Mouse (Mus musculus) neural tube, embryonic 11.5 days (tissue): ENCODE measurements around the gene Glmp. TPM values are rescaled to one million over a fixed set of nuclear protein-coding genes. Genes with fewer than 3 reads are reported as not detected.
"Not testable (repeated sequence)": the region's sequence is repeated elsewhere in the genome, so short reads cannot be mapped to it uniquely, and the experiment has no call there.

Source experiments
- ATAC-seq: fragments of 200-750 bp; cut with Nextera tagmentation; 2 replicates; pipeline ENCODE4 v1.8.0; 2017; ENCODE audit warnings: moderate number of reproducible peaks, mild to moderate bottlenecking, moderate TSS enrichment, moderate library complexity; ENCODE audit not compliant: insufficient read depth, low FRiP score, low TSS enrichment
- DNase-seq: peaks from one replicate; pipeline ENCODE4 v3.0.0-alpha.2; 2015; ENCODE audit warnings: low spot score
- H3K27ac ChIP-seq: fragments of 300-500 bp; sonication (generic); 2 replicates; pipeline ENCODE4 v1.5.1; 2014; ENCODE audit warnings: low read depth, mild to moderate bottlenecking, low read length
- H3K27me3 ChIP-seq: fragments of 300-500 bp; sonication (generic); 2 replicates; pipeline ENCODE4 v1.6.1; 2014; ENCODE audit warnings: mild to moderate bottlenecking, low read length, mixed read lengths; ENCODE audit not compliant: control insufficient read depth, insufficient read depth
- H3K36me3 ChIP-seq: fragments of 300-500 bp; sonication (generic); 2 replicates; pipeline ENCODE4 v1.6.1; 2014; ENCODE audit warnings: mild to moderate bottlenecking, low read length, moderate library complexity, mixed read lengths; ENCODE audit not compliant: control insufficient read depth, insufficient read depth
- H3K4me1 ChIP-seq: fragments of 300-500 bp; sonication (generic); 2 replicates; pipeline ENCODE4 v1.6.1; 2014; ENCODE audit warnings: low read length, mixed read lengths; ENCODE audit not compliant: control insufficient read depth, insufficient read depth
- H3K4me2 ChIP-seq: fragments of 300-500 bp; sonication (generic); 2 replicates; pipeline ENCODE4 v1.6.1; 2014; ENCODE audit warnings: low read depth, mild to moderate bottlenecking, moderate library complexity
- H3K4me3 ChIP-seq: fragments of 300-500 bp; sonication (generic); 2 replicates; pipeline ENCODE4 v1.5.1; 2014; ENCODE audit warnings: low read depth, low read length
- H3K9ac ChIP-seq: fragments of 300-500 bp; sonication (generic); 2 replicates; pipeline ENCODE4 v1.6.1; 2014; ENCODE audit warnings: mild to moderate bottlenecking, low read length
- H3K9me3 ChIP-seq: fragments of 300-500 bp; sonication (generic); 2 replicates; pipeline ENCODE4 v1.6.1; 2016; ENCODE audit warnings: low read length; ENCODE audit not compliant: control insufficient read depth
- WGBS: fragments of 180-500 bp; shearing (Covaris S2); extraction: QIAGEN DNeasy Blood & Tissue Kit; methylation state at CpG from one replicate; pipeline ENCODE4 v1.1.7; 2014; 5-methylcytosine and 5-hydroxymethylcytosine counted together
- polyA plus RNA-seq: library from polyadenylated mRNA; unstranded; fragments of >200 nt; fragmentation: Nextera tagmentation; extraction: Ambion mirVana; gene quantifications from 2 replicates; pipeline ENCODE4 v1.2.1, GENCODE M21; 2014

Glmp gene
- 70.5 and 84.5 TPM in 2 replicates for polyA plus RNA-seq

GRCm38 (mm10) chr3:88324951-88325405 is at the start of gene Glmp:
TSS of gene Glmp (plus strand) at chr3:88325023.
- 3% methylated on average over 10 of the region's 10 CpGs for WGBS
- no peaks in the 10 kb centered on the region for H3K27me3 ChIP-seq
- peaks cover 23% of the 10 kb centered on the region for H3K36me3 ChIP-seq
- peak within 1 kb of the TSS; percentile 76 for H3K4me2 ChIP-seq
- H3K9ac ChIP-seq: peak within 1 kb of the TSS; percentile 67
- ATAC-seq (0 out of 2 replicates have a peak, but pooled peaks have one; percentile 68), DNase-seq (peak; percentile 56)
- H3K4me3 ChIP-seq: peak within 1 kb of the TSS; percentile 70
- H3K27ac ChIP-seq: no peak within 1 kb of the TSS
- peaks cover 7% of the 10 kb centered on the region; the same call in 1 of the 2 replicates for H3K4me1 ChIP-seq
- no peaks in the 10 kb centered on the region for H3K9me3 ChIP-seq

- ATAC-seq (no peak), DNase-seq (no peak)
- Histone ChIP-seq H3K27me3 (no peaks in the 10 kb centered on the region), H3K4me2 (no peak overlapping the region), H3K36me3 (no peaks in the 10 kb centered on the region), H3K9ac (no peak overlapping the region), H3K4me3 (no peak overlapping the region), H3K4me1 (no peaks in the 10 kb centered on the region), H3K27ac (no peak overlapping the region), H3K9me3 (no peaks in the 10 kb centered on the region)
- WGBS: 86% methylated on average over 2 of the region's 2 CpGs
These were observed 48.7 kb upstream of the Glmp start for GRCm38 (mm10) chr3:88276121-88276520.

- DNase-seq (no peak), ATAC-seq (no peak)
These were observed 48.2 kb upstream of the Glmp start for GRCm38 (mm10) chr3:88276529-88277143.

GRCm38 (mm10) chr3:88280035-88280434 is 44.8 kb upstream of the Glmp start:
- no peak for ATAC-seq
- Histone ChIP-seq H3K36me3 (no peaks in the 10 kb centered on the region), H3K9ac (no peak overlapping the region), H3K27me3 (no peaks in the 10 kb centered on the region), H3K27ac (no peak overlapping the region), H3K4me2 (no peak overlapping the region), H3K4me1 (no peaks in the 10 kb centered on the region), H3K4me3 (no peak overlapping the region), H3K9me3 (no peaks in the 10 kb centered on the region)
- WGBS: 93% methylated on average over 2 of the region's 2 CpGs
- no peak for DNase-seq

More at GRCm38 (mm10) chr3:88276529-88277143, 48.2 kb upstream of the Glmp start:
- Histone ChIP-seq H3K27me3 (no peaks in the 10 kb centered on the region), H3K36me3 (no peaks in the 10 kb centered on the region), H3K4me2 (no peak overlapping the region), H3K9me3 (no peaks in the 10 kb centered on the region), H3K27ac (no peak overlapping the region), H3K9ac (no peak overlapping the region), H3K4me3 (no peak overlapping the region), H3K4me1 (no peaks in the 10 kb centered on the region)
- WGBS: 45% methylated on average over 7 of the region's 7 CpGs

- WGBS: 72% methylated on average over 11 of the region's 11 CpGs
- H3K9ac ChIP-seq, H3K4me2 ChIP-seq, H3K27ac ChIP-seq, H3K4me3 ChIP-seq, DNase-seq, H3K27me3 ChIP-seq, H3K9me3 ChIP-seq, H3K4me1 ChIP-seq, H3K36me3 ChIP-seq, ATAC-seq: not testable (repeated sequence)
These were observed 43.5 kb upstream of the Glmp start for GRCm38 (mm10) chr3:88281141-88281916.

GRCm38 (mm10) chr3:88284815-88285564 is 39.8 kb upstream of the Glmp start:
- H3K27me3 ChIP-seq, H3K4me2 ChIP-seq, H3K9me3 ChIP-seq, H3K9ac ChIP-seq, H3K4me3 ChIP-seq, H3K4me1 ChIP-seq, H3K36me3 ChIP-seq, DNase-seq, H3K27ac ChIP-seq, ATAC-seq: not testable (repeated sequence)
- 97% methylated on average over 14 of the region's 14 CpGs for WGBS

- H3K27me3 ChIP-seq, H3K9ac ChIP-seq, H3K4me2 ChIP-seq, H3K4me3 ChIP-seq, H3K4me1 ChIP-seq, ATAC-seq, DNase-seq, H3K9me3 ChIP-seq, H3K36me3 ChIP-seq, H3K27ac ChIP-seq: not testable (repeated sequence)
- no CpG with 5 or more reads among the region's 2 CpGs for WGBS
These were observed 39.3 kb upstream of the Glmp start for GRCm38 (mm10) chr3:88285565-88285895.

GRCm38 (mm10) chr3:88287110-88287509 is 37.7 kb upstream of the Glmp start, which contains the start of gene Gm38392:
TSS of gene Gm38392 (minus strand) at chr3:88287210.
- no peak within 1 kb of the TSS for H3K27ac ChIP-seq
- no peak within 1 kb of the TSS for H3K4me2 ChIP-seq
- no peak within 1 kb of the TSS for H3K4me3 ChIP-seq
- ATAC-seq (no peak), DNase-seq (no peak)
- 97% methylated on average over 4 of the region's 4 CpGs for WGBS
- H3K9ac ChIP-seq: no peak within 1 kb of the TSS
- no peaks in the 10 kb centered on the region for H3K4me1 ChIP-seq
- no peaks in the 10 kb centered on the region for H3K27me3 ChIP-seq
- H3K36me3 ChIP-seq: no peaks in the 10 kb centered on the region
- H3K9me3 ChIP-seq: no peaks in the 10 kb centered on the region
